Mouse (Mus musculus): ENCODE results near the gene Fgf22. TPM values are rescaled to one million over a fixed set of nuclear protein-coding genes. Genes with fewer than 3 reads are reported as not detected.

Gene Fgf22
- polyA plus RNA-seq, 1 experiment, result 0.29 TPM

GRCm38 (mm10) chr10:79765228-79765745 lies 10.4 kb downstream of the Fgf22 start:
- H3K27me3 ChIP-seq (ENCODE audit: control insufficient read depth, insufficient read depth, insufficient read length), result no peaks in the 10 kb centered on the region
- H3K36me3 ChIP-seq (ENCODE audit: control insufficient read depth, insufficient read depth), result peaks cover 48% of the 10 kb centered on the region
- H3K79me2 ChIP-seq (ENCODE audit: control insufficient read depth, insufficient read depth), result peaks cover 63% of the 10 kb centered on the region
- peaks cover 44% of the 10 kb centered on the region for H3K79me3 ChIP-seq (ENCODE audit: low read depth)
- TF ChIP-seq MYOD1 (IDR thresholded peaks at IDR 0.05; ENCODE audit: control insufficient read depth, insufficient read length, low read depth), result no peak
- no peak for TF ChIP-seq FOSL1 (IDR thresholded peaks at IDR 0.05; ENCODE audit: insufficient read depth, low read length, poor library complexity, severe bottlenecking)
- TF ChIP-seq CEBPB (IDR thresholded peaks at IDR 0.05; ENCODE audit: low read depth), result no peak
- no peak for TF ChIP-seq USF1 (IDR thresholded peaks at IDR 0.05; ENCODE audit: low read depth)
- TF ChIP-seq MYOG (IDR thresholded peaks at IDR 0.05; ENCODE audit: control insufficient read depth, extremely low read depth, insufficient read length), result no peak
- TF ChIP-seq CTCF (IDR thresholded peaks at IDR 0.05; ENCODE audit: control insufficient read depth, insufficient read depth, insufficient read length), result no peak
- TF ChIP-seq MAX (IDR thresholded peaks at IDR 0.05), result no peak
- H3K4me3 ChIP-seq (ENCODE audit: insufficient read depth, poor library complexity, severe bottlenecking), result peak overlapping the region; percentile 99
- H3ac ChIP-seq (ENCODE audit: control insufficient read depth, insufficient read length, low read depth), result peak overlapping the region; percentile 89

GRCm38 (mm10) chr10:79766001-79766507 lies 11.2 kb downstream of the Fgf22 start:
- Histone ChIP-seq H3K79me3 (ENCODE audit: low read depth) (peaks cover 44% of the 10 kb centered on the region), H3K4me3 (ENCODE audit: insufficient read depth, poor library complexity, severe bottlenecking) (peak overlapping the region; percentile 99), H3ac (ENCODE audit: control insufficient read depth, insufficient read length, low read depth) (peak overlapping the region; percentile 89), H3K27me3 (ENCODE audit: control insufficient read depth, insufficient read depth, insufficient read length) (no peaks in the 10 kb centered on the region), H3K36me3 (ENCODE audit: control insufficient read depth, insufficient read depth) (peaks cover 40% of the 10 kb centered on the region), H3K79me2 (ENCODE audit: control insufficient read depth, insufficient read depth) (peaks cover 57% of the 10 kb centered on the region)
- TF ChIP-seq MYOD1 (IDR thresholded peaks at IDR 0.05; ENCODE audit: control insufficient read depth, insufficient read length, low read depth), result no peak
- no peak for TF ChIP-seq MYOG (IDR thresholded peaks at IDR 0.05; ENCODE audit: control insufficient read depth, extremely low read depth, insufficient read length)
- no peak for TF ChIP-seq USF1 (IDR thresholded peaks at IDR 0.05; ENCODE audit: low read depth)
- TF ChIP-seq CEBPB (IDR thresholded peaks at IDR 0.05; ENCODE audit: low read depth), result no peak
- TF ChIP-seq MAX (IDR thresholded peaks at IDR 0.05), result no peak
- no peak for TF ChIP-seq FOSL1 (IDR thresholded peaks at IDR 0.05; ENCODE audit: insufficient read depth, low read length, poor library complexity, severe bottlenecking)
- no peak for TF ChIP-seq CTCF (IDR thresholded peaks at IDR 0.05; ENCODE audit: control insufficient read depth, insufficient read depth, insufficient read length)

GRCm38 (mm10) chr10:79766508-79767325 lies 11.8 kb downstream of the Fgf22 start, which contains the start of gene Rnf126:
TSS of gene Rnf126 (minus strand) at chr10:79766952.
- Histone ChIP-seq H3K4me3 (ENCODE audit: insufficient read depth, poor library complexity, severe bottlenecking) (peak within 1 kb of the TSS; percentile 99), H3K27me3 (ENCODE audit: control insufficient read depth, insufficient read depth, insufficient read length) (no peaks in the 10 kb centered on the region), H3K79me3 (ENCODE audit: low read depth) (peaks cover 44% of the 10 kb centered on the region), H3K79me2 (ENCODE audit: control insufficient read depth, insufficient read depth) (peaks cover 50% of the 10 kb centered on the region), H3K36me3 (ENCODE audit: control insufficient read depth, insufficient read depth) (peaks cover 34% of the 10 kb centered on the region), H3ac (ENCODE audit: control insufficient read depth, insufficient read length, low read depth) (peak within 1 kb of the TSS; percentile 89)
- TF ChIP-seq MYOD1 (IDR thresholded peaks at IDR 0.05; ENCODE audit: control insufficient read depth, insufficient read length, low read depth), result no peak
- no peak for TF ChIP-seq USF1 (IDR thresholded peaks at IDR 0.05; ENCODE audit: low read depth)
- peak; percentile 82 for TF ChIP-seq MAX (IDR thresholded peaks at IDR 0.05)

GRCm38 (mm10) chr10:79767372-79768244 lies 12.7 kb downstream of the Fgf22 start:
- peaks cover 25% of the 10 kb centered on the region for H3K36me3 ChIP-seq (ENCODE audit: control insufficient read depth, insufficient read depth)
- H3K79me2 ChIP-seq (ENCODE audit: control insufficient read depth, insufficient read depth), result peaks cover 42% of the 10 kb centered on the region
- peaks cover 39% of the 10 kb centered on the region for H3K79me3 ChIP-seq (ENCODE audit: low read depth)
- H3K27me3 ChIP-seq (ENCODE audit: control insufficient read depth, insufficient read depth, insufficient read length), result no peaks in the 10 kb centered on the region
- no peak for TF ChIP-seq USF1 (IDR thresholded peaks at IDR 0.05; ENCODE audit: low read depth)
- no peak for TF ChIP-seq CEBPB (IDR thresholded peaks at IDR 0.05; ENCODE audit: low read depth)
- no peak for TF ChIP-seq CTCF (IDR thresholded peaks at IDR 0.05; ENCODE audit: control insufficient read depth, insufficient read depth, insufficient read length)
- TF ChIP-seq MYOD1 (IDR thresholded peaks at IDR 0.05; ENCODE audit: control insufficient read depth, insufficient read length, low read depth), result no peak
- no peak for TF ChIP-seq MYOG (IDR thresholded peaks at IDR 0.05; ENCODE audit: control insufficient read depth, extremely low read depth, insufficient read length)
- TF ChIP-seq FOSL1 (IDR thresholded peaks at IDR 0.05; ENCODE audit: insufficient read depth, low read length, poor library complexity, severe bottlenecking), result no peak
- no peak for TF ChIP-seq MAX (IDR thresholded peaks at IDR 0.05)
- peak overlapping the region; percentile 99 for H3K4me3 ChIP-seq (ENCODE audit: insufficient read depth, poor library complexity, severe bottlenecking)
- H3ac ChIP-seq (ENCODE audit: control insufficient read depth, insufficient read length, low read depth), result peak overlapping the region; percentile 26

GRCm38 (mm10) chr10:79768400-79768799 lies 13.5 kb downstream of the Fgf22 start:
- no peak overlapping the region for H3K4me3 ChIP-seq (ENCODE audit: insufficient read depth, poor library complexity, severe bottlenecking)

More at GRCm38 (mm10) chr10:79768400-79768799, 13.5 kb downstream of the Fgf22 start:
- no peak overlapping the region for H3ac ChIP-seq (ENCODE audit: control insufficient read depth, insufficient read length, low read depth)
- H3K27me3 ChIP-seq (ENCODE audit: control insufficient read depth, insufficient read depth, insufficient read length), result no peaks in the 10 kb centered on the region
- no peak for TF ChIP-seq USF1 (IDR thresholded peaks at IDR 0.05; ENCODE audit: low read depth)
- TF ChIP-seq CTCF (IDR thresholded peaks at IDR 0.05; ENCODE audit: control insufficient read depth, insufficient read depth, insufficient read length), result peak; percentile 87
- TF ChIP-seq FOSL1 (IDR thresholded peaks at IDR 0.05; ENCODE audit: insufficient read depth, low read length, poor library complexity, severe bottlenecking), result no peak
- no peak for TF ChIP-seq MYOG (IDR thresholded peaks at IDR 0.05; ENCODE audit: control insufficient read depth, extremely low read depth, insufficient read length)
- TF ChIP-seq CEBPB (IDR thresholded peaks at IDR 0.05; ENCODE audit: low read depth), result no peak
- peak; percentile 45 for TF ChIP-seq MAX (IDR thresholded peaks at IDR 0.05)
- no peak for TF ChIP-seq MYOD1 (IDR thresholded peaks at IDR 0.05; ENCODE audit: control insufficient read depth, insufficient read length, low read depth)
- peaks cover 17% of the 10 kb centered on the region for H3K36me3 ChIP-seq (ENCODE audit: control insufficient read depth, insufficient read depth)
- peaks cover 31% of the 10 kb centered on the region for H3K79me3 ChIP-seq (ENCODE audit: low read depth)
- peaks cover 34% of the 10 kb centered on the region for H3K79me2 ChIP-seq (ENCODE audit: control insufficient read depth, insufficient read depth)
